Mouse (Mus musculus) stomach, embryonic 16.5 days (tissue): ENCODE data around the gene Bik. TPM values are rescaled to one million over a fixed set of nuclear protein-coding genes. Genes with fewer than 3 reads are reported as not detected.

Source experiments
- ATAC-seq: fragments of 200-750 bp; cut with Nextera tagmentation; 2 replicates; pipeline ENCODE4 v1.8.0; 2017; ENCODE audit warnings: moderate number of reproducible peaks, moderate TSS enrichment; ENCODE audit not compliant: insufficient read depth, low FRiP score
- H3K27ac ChIP-seq: fragments of 300-500 bp; sonication (generic); 2 replicates; pipeline ENCODE4 v1.5.1; 2014; ENCODE audit warnings: low read length
- H3K27me3 ChIP-seq: fragments of 300-500 bp; sonication (generic); 2 replicates; pipeline ENCODE4 v1.6.1; 2014; ENCODE audit warnings: low read length, control low read depth, mixed read lengths; ENCODE audit not compliant: control insufficient read depth, insufficient read depth
- H3K36me3 ChIP-seq: fragments of 300-500 bp; sonication (generic); 2 replicates; pipeline ENCODE4 v1.6.1; 2014; ENCODE audit warnings: low read length; ENCODE audit not compliant: control insufficient read depth, insufficient read depth
- H3K4me1 ChIP-seq: fragments of 300-500 bp; sonication (generic); 2 replicates; pipeline ENCODE4 v1.6.1; 2014; ENCODE audit warnings: low read length, control low read depth, mixed read lengths; ENCODE audit not compliant: control insufficient read depth, insufficient read depth
- H3K4me2 ChIP-seq: fragments of 300-500 bp; sonication (generic); 2 replicates; pipeline ENCODE4 v1.6.1; 2014; ENCODE audit warnings: low read depth, low read length, mixed read lengths
- H3K4me3 ChIP-seq: fragments of 300-500 bp; sonication (generic); replicated peaks from 2 replicates; pipeline ENCODE4 v1.5.1; 2014; ENCODE audit warnings: mild to moderate bottlenecking, low read length
- H3K9ac ChIP-seq: fragments of 300-500 bp; sonication (generic); 2 replicates; pipeline ENCODE4 v1.6.1; 2014; ENCODE audit warnings: low read length
- H3K9me3 ChIP-seq: fragments of 300-500 bp; sonication (generic); replicated peaks from 2 replicates; pipeline ENCODE4 v1.6.1; 2016; ENCODE audit warnings: low read length, control low read depth; ENCODE audit not compliant: control insufficient read depth
- WGBS: fragments of 180-500 bp; shearing (Covaris S2); extraction: QIAGEN DNeasy Blood & Tissue Kit; methylation state at CpG from one replicate; pipeline ENCODE4 v1.1.7; 2014; 5-methylcytosine and 5-hydroxymethylcytosine counted together
- polyA plus RNA-seq: library from polyadenylated mRNA; unstranded; fragments of >200 nt; fragmentation: Nextera tagmentation; extraction: Ambion mirVana; gene quantifications from 2 replicates; pipeline ENCODE4 v1.2.1, GENCODE M21; 2015

Bik gene
- polyA plus RNA-seq, 1 experiment from 2014 or later, result 7.0 TPM

GRCm38 (mm10) chr15:83553831-83554230 lies 27.2 kb downstream of the Bik start:
- Histone ChIP-seq H3K4me2 (no peak overlapping the region), H3K4me3 (no peak overlapping the region), H3K9me3 (peaks cover 4% of the 10 kb centered on the region), H3K27ac (no peak overlapping the region), H3K4me1 (peaks cover 5% of the 10 kb centered on the region; the same call in 1 of the 2 replicates), H3K36me3 (peaks cover 2% of the 10 kb centered on the region; the same call in 1 of the 2 replicates), H3K27me3 (no peaks in the 10 kb centered on the region), H3K9ac (no peak overlapping the region)
- no peak for ATAC-seq

- peak; percentile 89 for ATAC-seq
- H3K27me3 ChIP-seq, result no peaks in the 10 kb centered on the region
- no peaks in the 10 kb centered on the region for H3K36me3 ChIP-seq
- H3K4me1 ChIP-seq, result peaks cover 5% of the 10 kb centered on the region; the same call in 1 of the 2 replicates
- H3K4me3 ChIP-seq, result peak overlapping the region; percentile 82
- H3K27ac ChIP-seq, result peak overlapping the region; percentile 93
- peak overlapping the region; percentile 70 for H3K4me2 ChIP-seq
- H3K9ac ChIP-seq, result peak overlapping the region; percentile 99
- under 1% methylated on average over 73 of the region's 74 CpGs for WGBS
- H3K9me3 ChIP-seq, result peaks cover 4% of the 10 kb centered on the region
These were observed 28.7 kb downstream of the Bik start for GRCm38 (mm10) chr15:83555161-83555974.

- Histone ChIP-seq H3K9ac (no peak overlapping the region), H3K9me3 (no peaks in the 10 kb centered on the region), H3K27me3 (no peaks in the 10 kb centered on the region), H3K4me3 (no peak overlapping the region), H3K27ac (no peak overlapping the region), H3K4me1 (peaks cover 16% of the 10 kb centered on the region), H3K4me2 (no peak overlapping the region), H3K36me3 (no peaks in the 10 kb centered on the region)
- no peak for ATAC-seq
- WGBS, result 59% methylated on average over 5 of the region's 5 CpGs
These were observed 34.3 kb downstream of the Bik start for GRCm38 (mm10) chr15:83560941-83561477.

- H3K4me1 ChIP-seq, result peaks cover 15% of the 10 kb centered on the region
- H3K4me2 ChIP-seq, result peak overlapping the region; percentile 95
- H3K4me3 ChIP-seq, result peak overlapping the region; percentile 52
- no peaks in the 10 kb centered on the region for H3K36me3 ChIP-seq
- WGBS, result 26% methylated on average over 15 of the region's 15 CpGs
- H3K9ac ChIP-seq, result peak overlapping the region; percentile 71; the same call in 1 of the 2 replicates
- H3K27ac ChIP-seq, result peak overlapping the region; percentile 77
- H3K9me3 ChIP-seq, result no peaks in the 10 kb centered on the region
- peak; percentile 68; the same call in 1 of the 2 replicates for ATAC-seq
- no peaks in the 10 kb centered on the region for H3K27me3 ChIP-seq
These were observed 36.1 kb downstream of the Bik start for GRCm38 (mm10) chr15:83562626-83563270.

GRCm38 (mm10) chr15:83563327-83563856 lies 36.7 kb downstream of the Bik start, which contains the start of the genes Tspo and Mcat:
TSS of gene Tspo (plus strand) at chr15:83563592.
TSS of gene Mcat (minus strand) at chr15:83563787.
- ATAC-seq, result peak; percentile 77
- H3K4me3 ChIP-seq, result peak within 1 kb of the TSS; percentile 52
- WGBS, result under 1% methylated on average over 28 of the region's 28 CpGs

GRCm38 (mm10) chr15:83563857-83564651 lies 37.4 kb downstream of the Bik start:
- Histone ChIP-seq H3K4me2 (peak overlapping the region; percentile 95), H3K4me1 (peaks cover 15% of the 10 kb centered on the region), H3K36me3 (no peaks in the 10 kb centered on the region), H3K27me3 (no peaks in the 10 kb centered on the region), H3K4me3 (peak overlapping the region; percentile 52), H3K9ac (peak overlapping the region; percentile 71), H3K27ac (peak overlapping the region; percentile 77), H3K9me3 (no peaks in the 10 kb centered on the region)
- WGBS, result 2% methylated on average over 27 of the region's 27 CpGs
- ATAC-seq, result peak; percentile 31; the same call in 1 of the 2 replicates

More at GRCm38 (mm10) chr15:83563327-83563856, 36.7 kb downstream of the Bik start, which contains the start of the genes Tspo and Mcat:
- H3K9ac ChIP-seq, result peak within 1 kb of the TSS; percentile 71
- peak within 1 kb of the TSS; percentile 77 for H3K27ac ChIP-seq
- peak within 1 kb of the TSS; percentile 95 for H3K4me2 ChIP-seq
- peaks cover 15% of the 10 kb centered on the region for H3K4me1 ChIP-seq
- no peaks in the 10 kb centered on the region for H3K9me3 ChIP-seq
- H3K36me3 ChIP-seq, result no peaks in the 10 kb centered on the region
- no peaks in the 10 kb centered on the region for H3K27me3 ChIP-seq

- Histone ChIP-seq H3K27ac (no peak overlapping the region), H3K36me3 (no peaks in the 10 kb centered on the region), H3K9ac (no peak overlapping the region), H3K4me3 (no peak overlapping the region), H3K9me3 (no peaks in the 10 kb centered on the region), H3K4me2 (no peak overlapping the region), H3K4me1 (peaks cover 15% of the 10 kb centered on the region), H3K27me3 (no peaks in the 10 kb centered on the region)
- ATAC-seq, result no peak
- 73% methylated on average over 3 of the region's 3 CpGs for WGBS
These were observed 38.8 kb downstream of the Bik start for GRCm38 (mm10) chr15:83565434-83565833.

GRCm38 (mm10) chr15:83566006-83566405 lies 39.3 kb downstream of the Bik start:
- H3K9me3 ChIP-seq, result no peaks in the 10 kb centered on the region
- H3K4me2 ChIP-seq, result no peak overlapping the region
- H3K27me3 ChIP-seq, result no peaks in the 10 kb centered on the region
- no peak for ATAC-seq
- no peak overlapping the region for H3K9ac ChIP-seq
- peaks cover 15% of the 10 kb centered on the region for H3K4me1 ChIP-seq
- no peak overlapping the region for H3K4me3 ChIP-seq
- H3K36me3 ChIP-seq, result no peaks in the 10 kb centered on the region
- no peak overlapping the region for H3K27ac ChIP-seq
- 71% methylated on average over 5 of the region's 5 CpGs for WGBS
